Mouse (Mus musculus) neural tube, embryonic 15.5 days (tissue): ENCODE results near the gene Sebox. TPM values are rescaled to one million over a fixed set of nuclear protein-coding genes. Genes with fewer than 3 reads are reported as not detected.

Experiments
- ATAC-seq: fragments of 200-750 bp; cut with Nextera tagmentation; 2 replicates; pipeline ENCODE4 v1.8.0; 2017; ENCODE audit warnings: mild to moderate bottlenecking, moderate TSS enrichment, moderate library complexity; ENCODE audit not compliant: low FRiP score
- H3K27ac ChIP-seq: fragments of 300-500 bp; sonication (generic); replicated peaks from 2 replicates; pipeline ENCODE4 v1.5.1; 2015; ENCODE audit warnings: mild to moderate bottlenecking, inconsistent platforms
- H3K27me3 ChIP-seq: fragments of 300-500 bp; sonication (generic); replicated peaks from 2 replicates; pipeline ENCODE4 v1.6.1; 2015; ENCODE audit warnings: inconsistent platforms
- H3K36me3 ChIP-seq: fragments of 300-500 bp; sonication (generic); 2 replicates; pipeline ENCODE4 v1.6.1; 2015; ENCODE audit warnings: inconsistent platforms
- H3K4me1 ChIP-seq: fragments of 300-500 bp; sonication (generic); 2 replicates; pipeline ENCODE4 v1.6.1; 2015; ENCODE audit warnings: inconsistent platforms
- H3K4me2 ChIP-seq: fragments of 300-500 bp; sonication (generic); 2 replicates; pipeline ENCODE4 v1.6.1; 2015; ENCODE audit warnings: inconsistent platforms, mild to moderate bottlenecking, moderate library complexity
- H3K4me3 ChIP-seq: fragments of 300-500 bp; sonication (generic); replicated peaks from 2 replicates; pipeline ENCODE4 v1.5.1; 2015; ENCODE audit warnings: mild to moderate bottlenecking, inconsistent platforms
- H3K9ac ChIP-seq: fragments of 300-500 bp; sonication (generic); replicated peaks from 2 replicates; pipeline ENCODE4 v1.6.1; 2015; ENCODE audit warnings: mild to moderate bottlenecking, inconsistent platforms
- H3K9me3 ChIP-seq: fragments of 300-500 bp; sonication (generic); replicated peaks from 2 replicates; pipeline ENCODE4 v1.6.1; 2016; ENCODE audit warnings: inconsistent platforms
- WGBS: fragments of 180-500 bp; shearing (Covaris S2); methylation state at CpG from one replicate; pipeline ENCODE4 v1.1.7; 2015; ENCODE audit warnings: mixed read lengths; 5-methylcytosine and 5-hydroxymethylcytosine counted together
- polyA plus RNA-seq: library from polyadenylated mRNA; unstranded; fragments of >200 nt; fragmentation: Nextera tagmentation; extraction: Ambion mirVana; gene quantifications from 2 replicates; pipeline ENCODE4 v1.2.1, GENCODE M21; 2015

The Sebox gene
- polyA plus RNA-seq, 1 experiment from 2014 or later: 0.12 TPM

GRCm38 (mm10) chr11:78540358-78540757 is 37.1 kb downstream of the Sebox start:
- Histone ChIP-seq H3K9me3 (no peaks in the 10 kb centered on the region), H3K4me2 (no peak overlapping the region), H3K27me3 (no peaks in the 10 kb centered on the region), H3K9ac (no peak overlapping the region), H3K27ac (no peak overlapping the region), H3K4me3 (no peak overlapping the region), H3K4me1 (peaks cover 24% of the 10 kb centered on the region), H3K36me3 (peaks cover 49% of the 10 kb centered on the region)
- 89% methylated on average over 3 of the region's 3 CpGs for WGBS
- ATAC-seq: no peak

- H3K27ac ChIP-seq: no peak overlapping the region
- no peak overlapping the region for H3K4me2 ChIP-seq
- no peak overlapping the region for H3K4me3 ChIP-seq
- H3K36me3 ChIP-seq: peaks cover 37% of the 10 kb centered on the region
- H3K9me3 ChIP-seq: no peaks in the 10 kb centered on the region
- 94% methylated on average over 7 of the region's 7 CpGs for WGBS
- no peak for ATAC-seq
- H3K27me3 ChIP-seq: no peaks in the 10 kb centered on the region
- H3K9ac ChIP-seq: no peak overlapping the region
- H3K4me1 ChIP-seq: peaks cover 13% of the 10 kb centered on the region
These were observed 41.3 kb downstream of the Sebox start for GRCm38 (mm10) chr11:78544449-78545111.

- Histone ChIP-seq H3K27ac (no peak overlapping the region), H3K4me2 (no peak overlapping the region), H3K27me3 (no peaks in the 10 kb centered on the region), H3K9me3 (no peaks in the 10 kb centered on the region), H3K9ac (no peak overlapping the region), H3K4me1 (peaks cover 19% of the 10 kb centered on the region), H3K4me3 (no peak overlapping the region), H3K36me3 (peaks cover 31% of the 10 kb centered on the region)
- no peak for ATAC-seq
- WGBS: 77% methylated on average over 8 of the region's 8 CpGs
These were observed 41.9 kb downstream of the Sebox start for GRCm38 (mm10) chr11:78545181-78545580.

GRCm38 (mm10) chr11:78547718-78548460 is 44.6 kb downstream of the Sebox start:
- Histone ChIP-seq H3K27ac (no peak overlapping the region), H3K4me3 (no peak overlapping the region), H3K4me1 (peaks cover 23% of the 10 kb centered on the region), H3K36me3 (peaks cover 16% of the 10 kb centered on the region), H3K9me3 (no peaks in the 10 kb centered on the region), H3K27me3 (no peaks in the 10 kb centered on the region), H3K4me2 (no peak overlapping the region), H3K9ac (no peak overlapping the region)
- whole genome bisulfite sequencing: 88% methylated on average over 2 of the region's 2 CpGs
- ATAC-seq: no peak

GRCm38 (mm10) chr11:78549491-78549987 is 46.3 kb downstream of the Sebox start:
- WGBS: 15% methylated on average over 5 of the region's 5 CpGs
- ATAC-seq: no peak
- Histone ChIP-seq H3K27me3 (no peaks in the 10 kb centered on the region), H3K9me3 (0 out of 2 replicates have a peak, but pooled peaks cover 5% of the 10 kb centered on the region), H3K4me3 (peak overlapping the region; percentile 66), H3K36me3 (peaks cover 5% of the 10 kb centered on the region; the same call in 1 of the 2 replicates), H3K9ac (peak overlapping the region; percentile 70; the same call in 1 of the 2 replicates), H3K4me1 (peaks cover 23% of the 10 kb centered on the region), H3K27ac (no peak overlapping the region), H3K4me2 (peak overlapping the region; percentile 76)

GRCm38 (mm10) chr11:78550168-78551058 is 47.2 kb downstream of the Sebox start, which contains the start of gene Tmem97:
Tmem97 (minus strand) TSS chr11:78550777.
- Histone ChIP-seq H3K9ac (peak within 1 kb of the TSS; percentile 70), H3K36me3 (peaks cover under 1% of the 10 kb centered on the region; the same call in 1 of the 2 replicates), H3K9me3 (0 out of 2 replicates have a peak, but pooled peaks cover 5% of the 10 kb centered on the region), H3K4me2 (peak within 1 kb of the TSS; percentile 76), H3K4me3 (peak within 1 kb of the TSS; percentile 66), H3K27me3 (no peaks in the 10 kb centered on the region), H3K4me1 (peaks cover 23% of the 10 kb centered on the region), H3K27ac (peak within 1 kb of the TSS; percentile 92)
- under 1% methylated on average over 60 of the region's 60 CpGs for whole genome bisulfite sequencing
- ATAC-seq: peak; percentile 99

- Histone ChIP-seq H3K27me3 (no peaks in the 10 kb centered on the region), H3K27ac (peak overlapping the region; percentile 92), H3K36me3 (no peaks in the 10 kb centered on the region), H3K9ac (peak overlapping the region; percentile 58), H3K4me3 (peak overlapping the region; percentile 66), H3K4me2 (peak overlapping the region; percentile 76), H3K4me1 (peaks cover 23% of the 10 kb centered on the region), H3K9me3 (0 out of 2 replicates have a peak, but pooled peaks cover 5% of the 10 kb centered on the region)
- 30% methylated on average over 6 of the region's 6 CpGs for WGBS
- ATAC-seq: peak; percentile 51
These were observed 47.8 kb downstream of the Sebox start for GRCm38 (mm10) chr11:78551059-78551398.

Other genes starting within 250 kb of the Sebox start
- 56.5 and 65.2 TPM in 2 replicates for gene 2610507B11Rik, start 241.7 kb upstream of the Sebox start, polyA plus RNA-seq
- gene BC030499, start 212.6 kb upstream of the Sebox start, polyA plus RNA-seq: 0.40 and 0.42 TPM in 2 replicates
- gene Spag5, start 201.9 kb upstream of the Sebox start, polyA plus RNA-seq: 6.5 and 13.1 TPM in 2 replicates
- 328 and 382 TPM in 2 replicates for gene Aldoc, start 180.5 kb upstream of the Sebox start, polyA plus RNA-seq
- 83.2 and 86.4 TPM in 2 replicates for gene Pigs, start 175.0 kb upstream of the Sebox start, polyA plus RNA-seq
- 84.3 and 88.3 TPM in 2 replicates for gene Unc119, start 160.0 kb upstream of the Sebox start, polyA plus RNA-seq
- gene Foxn1, start 116.9 kb upstream of the Sebox start, polyA plus RNA-seq: 11.8 TPM in 1 of 2 replicates, not detected in the other
- 0.42 TPM in 1 of 2 replicates, not detected in the other for gene Slc13a2, start 81.2 kb upstream of the Sebox start, polyA plus RNA-seq
- 23.4 and 26.0 TPM in 2 replicates for gene Slc46a1, start 37.8 kb upstream of the Sebox start, polyA plus RNA-seq
- gene Sarm1, start 5.7 kb upstream of the Sebox start, polyA plus RNA-seq: 38.8 and 49.0 TPM in 2 replicates
- 151 and 156 TPM in 2 replicates for gene Vtn, start 4.4 kb upstream of the Sebox start, polyA plus RNA-seq
- gene Tmem199, start 8.7 kb downstream of the Sebox start, polyA plus RNA-seq: 89.3 and 94.4 TPM in 2 replicates
- 182 and 192 TPM in 2 replicates for gene Poldip2, start 8.7 kb downstream of the Sebox start, polyA plus RNA-seq
- gene Tnfaip1, start 32.9 kb downstream of the Sebox start, polyA plus RNA-seq: 56.1 and 60.3 TPM in 2 replicates
- gene Ift20, start 32.9 kb downstream of the Sebox start, polyA plus RNA-seq: 120 and 127 TPM in 2 replicates
- 43.1 and 50.4 TPM in 2 replicates for gene Tmem97, start 47.3 kb downstream of the Sebox start, polyA plus RNA-seq
- gene Nlk, start 193.9 kb downstream of the Sebox start, polyA plus RNA-seq: 21.1 and 25.4 TPM in 2 replicates
- 31.2 and 32.2 TPM in 2 replicates for gene Ccnq, start 248.3 kb downstream of the Sebox start, polyA plus RNA-seq